Mouse (Mus musculus): ENCODE measurements around the gene Nap1l5. TPM values are rescaled to one million over a fixed set of nuclear protein-coding genes. Genes with fewer than 3 reads are reported as not detected.
"Not testable (repeated sequence)": the region's sequence is repeated elsewhere in the genome, so short reads cannot be mapped to it uniquely, and the experiment has no call there.

The Nap1l5 gene
- total and polyA plus RNA-seq, 3 experiments = not detected

DNA sequence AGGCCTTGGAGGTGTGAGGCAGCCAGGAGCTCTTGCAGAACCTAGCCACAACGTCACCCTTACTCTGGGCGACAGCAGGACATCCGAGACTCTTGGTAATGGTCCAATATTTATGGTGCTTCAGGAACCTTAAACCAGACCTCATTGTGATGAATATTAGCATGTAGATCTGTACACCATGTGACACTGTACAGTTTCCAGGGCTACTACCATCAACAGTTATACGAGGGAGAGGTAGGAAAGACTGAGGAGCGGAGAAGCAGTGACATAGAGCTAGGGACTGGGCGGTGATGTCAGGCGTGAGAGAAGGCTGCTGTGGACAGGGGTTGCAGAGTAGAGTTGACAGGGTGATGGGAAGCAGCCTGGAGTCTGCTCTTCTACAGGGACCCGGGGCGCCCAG is 26.9 kb downstream of the Nap1l5 start:
- H3K27me3 ChIP-seq (replicated peaks) = no peaks in the 10 kb centered on the region
- no peak for DNase-seq (ENCODE audit: extremely low read depth)
- TF ChIP-seq POLR2AphosphoS2 (IDR thresholded peaks at IDR 0.05; ENCODE audit: low read depth, low read length) (no peak), ZMIZ1 (IDR thresholded peaks at IDR 0.05; ENCODE audit: low read depth, low read length) (no peak), MAX (IDR thresholded peaks at IDR 0.05; ENCODE audit: low read length) (no peak), MXI1 (IDR thresholded peaks at IDR 0.05; ENCODE audit: low read depth, low read length) (no peak), ZKSCAN1 (IDR thresholded peaks at IDR 0.05; ENCODE audit: borderline replicate concordance, low read depth, low read length) (no peak), USF2 (conservative IDR thresholded peaks at IDR 0.05; ENCODE audit: low read depth, low read length) (no peak), MYC (IDR thresholded peaks at IDR 0.05; ENCODE audit: low read depth, low read length) (no peak), CHD2 (IDR thresholded peaks at IDR 0.05; ENCODE audit: low read length) (no peak), EP300 (IDR thresholded peaks at IDR 0.05; ENCODE audit: low read length) (no peak), NRF1 (IDR thresholded peaks at IDR 0.05; ENCODE audit: low read depth, low read length) (no peak), MAFK (IDR thresholded peaks at IDR 0.05; ENCODE audit: insufficient replicate concordance, low read length) (no peak), MEF2A (IDR thresholded peaks at IDR 0.05; ENCODE audit: borderline replicate concordance, low read depth, low read length) (no peak), E2F4 (IDR thresholded peaks at IDR 0.05; ENCODE audit: insufficient replicate concordance, low read depth, low read length) (no peak), KAT2A (IDR thresholded peaks at IDR 0.05; ENCODE audit: insufficient replicate concordance, low read length) (no peak), SIN3A (IDR thresholded peaks at IDR 0.05; ENCODE audit: low read length) (no peak)

GRCm38 (mm10) chr6:58879572-58879971 is 27.3 kb downstream of the Nap1l5 start:
- in situ Hi-C loops (cut with MboI; ENCODE audit: low pct_ligation_motif_present, low pct_unique_long_range_greater_than_20kb, low sequenced_read_pairs) = no loop called here
- no peak overlapping the region for H3K4me3 ChIP-seq (replicated peaks in 1 of 3; ENCODE audit: low read depth in 2 of 3, low read length in 2 of 3, poor library complexity in 1 of 3)
- no peaks in the 10 kb centered on the region for H3K79me2 ChIP-seq (replicated peaks; ENCODE audit: control insufficient read depth, extremely low read depth, insufficient read depth, poor library complexity, severe bottlenecking)
- peaks cover 0 to 8% of the 10 kb centered on the region in 2 experiments; a peak in 1 of 4 replicates for H3K4me1 ChIP-seq (ENCODE audit: control insufficient read depth in 1 of 2, insufficient read depth in 2 of 2)
- dilution Hi-C loops (cut with MboI; ENCODE audit: extremely low pct_ligation_motif_present, extremely low pct_unique_long_range_greater_than_20kb, low sequenced_read_pairs) = no loop called here
- H3K4me2 ChIP-seq (ENCODE audit: insufficient read depth, low read depth, poor library complexity, severe bottlenecking) = no peak overlapping the region
- no peak for TF ChIP-seq ELF1 (IDR thresholded peaks at IDR 0.05; ENCODE audit: low read depth, low read length)
- TF ChIP-seq HCFC1 (IDR thresholded peaks at IDR 0.05; ENCODE audit: low read depth, low read length) = no peak
- no peak for TF ChIP-seq POLR2A (IDR thresholded peaks at IDR 0.05; ENCODE audit: low read depth, low read length)
- no peak for TF ChIP-seq CHD1 (IDR thresholded peaks at IDR 0.05; ENCODE audit: low read depth, low read length)
- no peak for TF ChIP-seq SMC3 (IDR thresholded peaks at IDR 0.05; ENCODE audit: low read depth, low read length)
- TF ChIP-seq RAD21 (IDR thresholded peaks at IDR 0.05; ENCODE audit: low read depth, low read length) = no peak
- TF ChIP-seq MAZ (IDR thresholded peaks at IDR 0.05; ENCODE audit: low read depth, low read length) = no peak
- TF ChIP-seq ZNF384 (IDR thresholded peaks at IDR 0.05; ENCODE audit: low read depth, low read length) = no peak
- no peak for TF ChIP-seq GABPA (IDR thresholded peaks at IDR 0.05; ENCODE audit: insufficient replicate concordance, low read depth, low read length)
- TF ChIP-seq SIN3A (IDR thresholded peaks at IDR 0.05; ENCODE audit: low read length) = no peak
- TF ChIP-seq PAX5 (IDR thresholded peaks at IDR 0.05; ENCODE audit: low read length) = no peak
- no peak overlapping the region for H3K27ac ChIP-seq (ENCODE audit: insufficient read depth, low read depth)
- no peaks in the 10 kb centered on the region for H3K9me3 ChIP-seq (replicated peaks; ENCODE audit: low read length)
- H3K9ac ChIP-seq (ENCODE audit: insufficient read depth, low read depth) = no peak overlapping the region
- peaks cover 13 to 73% of the 10 kb centered on the region in 2 experiments for H3K36me3 ChIP-seq (replicated peaks in 1 of 2; ENCODE audit: control insufficient read depth in 1 of 2, insufficient read depth in 1 of 2, low read length in 1 of 2)
- DNase-seq (ENCODE audit: extremely low read depth) = no peak
- H3K27me3 ChIP-seq (replicated peaks) = no peaks in the 10 kb centered on the region

More for the DNA sequence above, 26.9 kb downstream of the Nap1l5 start:
- H3K36me3 ChIP-seq (replicated peaks in 1 of 2; ENCODE audit: control insufficient read depth in 1 of 2, insufficient read depth in 1 of 2, low read length in 1 of 2) = peaks cover 12 to 70% of the 10 kb centered on the region in 2 experiments
- no peaks in the 10 kb centered on the region for H3K9me3 ChIP-seq (replicated peaks; ENCODE audit: low read length)
- dilution Hi-C loops (cut with MboI; ENCODE audit: extremely low pct_ligation_motif_present, extremely low pct_unique_long_range_greater_than_20kb, low sequenced_read_pairs) (no loop called here), in situ Hi-C loops (cut with MboI; ENCODE audit: low pct_ligation_motif_present, low pct_unique_long_range_greater_than_20kb, low sequenced_read_pairs) (no loop called here)
- no peak overlapping the region for H3K4me3 ChIP-seq (replicated peaks in 1 of 3; ENCODE audit: low read depth in 2 of 3, low read length in 2 of 3, poor library complexity in 1 of 3)
- H3K4me1 ChIP-seq (ENCODE audit: control insufficient read depth in 1 of 2, insufficient read depth in 2 of 2) = peaks cover 0 to 8% of the 10 kb centered on the region in 2 experiments; a peak in 1 of 4 replicates
- H3K9ac ChIP-seq (ENCODE audit: insufficient read depth, low read depth) = no peak overlapping the region
- H3K79me2 ChIP-seq (replicated peaks; ENCODE audit: control insufficient read depth, extremely low read depth, insufficient read depth, poor library complexity, severe bottlenecking) = no peaks in the 10 kb centered on the region
- no peak overlapping the region for H3K27ac ChIP-seq (ENCODE audit: insufficient read depth, low read depth)
- no peak overlapping the region for H3K4me2 ChIP-seq (ENCODE audit: insufficient read depth, low read depth, poor library complexity, severe bottlenecking)

DNA sequence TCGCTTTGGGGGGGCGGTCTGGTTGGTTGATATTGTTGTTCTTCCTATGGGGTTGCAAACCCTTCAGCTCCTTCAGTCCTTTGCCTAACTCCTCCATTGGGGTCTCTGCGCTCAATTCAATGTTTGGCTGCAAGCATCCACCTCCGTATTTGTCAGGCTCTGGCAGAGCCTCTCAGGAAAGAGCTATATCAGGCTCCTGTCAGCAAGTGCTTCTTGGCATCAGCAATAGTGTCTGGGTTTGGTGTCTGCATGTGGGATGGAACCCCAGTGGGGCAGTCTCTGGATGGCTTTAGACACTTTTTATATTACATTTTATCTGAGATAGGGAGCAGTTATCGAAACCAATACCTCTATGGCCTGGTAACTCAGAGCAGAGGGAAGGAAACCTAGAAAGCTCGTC is 39.0 kb downstream of the Nap1l5 start:
- DNase-seq (ENCODE audit: extremely low read depth); H3K27me3 ChIP-seq (replicated peaks); H3K4me3 ChIP-seq (replicated peaks in 1 of 3; ENCODE audit: low read depth in 2 of 3, low read length in 2 of 3, poor library complexity in 1 of 3); H3K4me2 ChIP-seq (ENCODE audit: insufficient read depth, low read depth, poor library complexity, severe bottlenecking); H3K9me3 ChIP-seq (replicated peaks; ENCODE audit: low read length); H3K27ac ChIP-seq (ENCODE audit: insufficient read depth, low read depth); H3K9ac ChIP-seq (ENCODE audit: insufficient read depth, low read depth); in situ Hi-C loops (cut with MboI; ENCODE audit: low pct_ligation_motif_present, low pct_unique_long_range_greater_than_20kb, low sequenced_read_pairs); dilution Hi-C loops (cut with MboI; ENCODE audit: extremely low pct_ligation_motif_present, extremely low pct_unique_long_range_greater_than_20kb, low sequenced_read_pairs); H3K4me1 ChIP-seq (ENCODE audit: control insufficient read depth in 1 of 2, insufficient read depth in 2 of 2); H3K79me2 ChIP-seq (replicated peaks; ENCODE audit: control insufficient read depth, extremely low read depth, insufficient read depth, poor library complexity, severe bottlenecking): not testable (repeated sequence)
- peaks cover 3 to 53% of the 10 kb centered on the region in 2 experiments for H3K36me3 ChIP-seq (replicated peaks in 1 of 2; ENCODE audit: control insufficient read depth in 1 of 2, insufficient read depth in 1 of 2, low read length in 1 of 2)

Data from CH12.LX (cell line).